Mouse (Mus musculus): Measurements from ENCODE around the gene Gse1.
A peak's percentile ranks its signal among the peaks of the same experiment; 100 is the strongest.

Gene Gse1

DNA sequence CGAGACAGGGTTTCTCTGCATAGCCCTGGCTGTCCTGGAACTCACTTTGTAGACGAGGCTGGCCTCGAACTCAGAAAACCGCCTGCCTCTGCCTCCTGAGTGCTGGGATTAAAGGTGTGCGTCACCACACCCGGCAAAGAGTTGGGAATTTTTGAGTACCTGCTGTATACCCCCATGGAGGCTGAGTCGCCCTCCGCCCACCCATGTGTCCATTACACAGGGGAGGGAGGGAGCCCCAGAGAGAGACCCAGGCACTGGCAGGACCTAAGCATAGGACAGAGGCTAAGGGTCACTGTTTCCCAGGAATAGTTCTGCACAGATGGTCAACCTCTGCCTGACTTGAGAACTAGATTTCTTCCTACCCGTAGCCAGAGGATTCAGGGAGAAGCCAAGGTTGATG is 279.0 kb downstream of the Gse1 start:
- no peak for DNase-seq (ENCODE audit: extremely low read depth, insufficient read length, low spot score)

DNA sequence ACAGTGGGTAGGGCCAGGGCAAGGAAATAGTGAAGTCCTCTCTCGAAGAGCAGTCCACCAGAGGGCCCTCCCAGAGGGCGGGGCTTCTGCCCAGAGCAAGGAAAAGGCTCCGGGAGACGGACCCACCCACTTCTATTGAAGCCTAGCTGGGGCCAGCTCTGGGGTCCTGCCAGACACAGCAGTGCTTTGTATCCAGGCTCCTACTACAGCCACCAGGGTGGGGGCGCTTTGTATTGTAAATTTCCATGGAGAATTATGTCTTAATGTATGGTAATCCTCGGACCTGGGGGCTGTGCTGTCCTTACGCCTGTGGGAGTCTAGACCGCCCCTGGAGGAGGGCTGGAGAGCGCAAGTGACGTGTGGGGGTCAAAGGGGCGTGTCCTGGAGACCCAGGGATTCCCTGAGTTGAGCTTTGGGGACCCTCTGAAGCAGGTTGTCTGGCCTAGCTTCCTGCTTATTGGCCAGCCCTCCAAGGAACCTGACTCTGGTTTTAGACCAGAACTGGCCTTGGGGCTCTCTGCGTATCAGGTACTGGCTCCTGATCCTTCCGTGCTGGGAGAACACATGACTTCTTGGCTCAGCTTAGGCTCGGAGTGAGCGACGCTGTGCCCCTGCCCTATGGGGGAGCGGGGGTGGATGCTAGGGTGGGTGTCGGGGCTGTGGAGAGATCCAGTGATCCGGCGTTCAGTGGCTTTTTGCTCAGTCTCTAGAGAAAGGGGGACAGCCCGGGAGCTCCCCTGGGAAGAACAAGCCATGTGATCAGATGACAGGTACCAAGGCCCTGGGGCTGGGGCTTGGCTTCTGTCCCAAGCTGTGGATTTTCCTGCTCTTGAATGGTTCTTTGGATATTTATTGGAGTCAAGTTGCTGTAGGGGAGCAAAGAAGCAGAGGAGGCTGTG is 281.1 kb downstream of the Gse1 start:
- DNase-seq (ENCODE audit: extremely low read depth, insufficient read length, low spot score), result no peak

DNA sequence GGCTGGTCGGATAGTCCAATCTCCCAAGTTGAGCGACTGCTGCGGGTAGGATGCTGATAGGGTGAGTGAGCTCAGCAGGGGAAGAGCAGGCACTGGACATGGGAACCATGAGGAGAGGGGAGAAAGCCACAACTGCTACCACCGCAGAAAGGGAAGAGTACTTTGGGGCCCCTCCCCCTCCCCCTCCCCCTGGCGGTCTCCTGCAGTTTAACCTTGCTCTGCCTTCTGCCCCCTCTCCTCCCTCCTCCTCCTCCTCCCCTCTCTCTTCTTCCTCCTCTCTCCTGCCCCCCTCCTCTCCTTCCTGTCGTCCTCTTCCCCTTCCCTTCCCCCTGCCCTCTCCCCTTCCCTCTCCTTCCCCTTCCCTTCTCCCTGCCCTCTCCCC is 281.8 kb downstream of the Gse1 start:
- no peak for DNase-seq (ENCODE audit: extremely low read depth, insufficient read length, low spot score)

DNA sequence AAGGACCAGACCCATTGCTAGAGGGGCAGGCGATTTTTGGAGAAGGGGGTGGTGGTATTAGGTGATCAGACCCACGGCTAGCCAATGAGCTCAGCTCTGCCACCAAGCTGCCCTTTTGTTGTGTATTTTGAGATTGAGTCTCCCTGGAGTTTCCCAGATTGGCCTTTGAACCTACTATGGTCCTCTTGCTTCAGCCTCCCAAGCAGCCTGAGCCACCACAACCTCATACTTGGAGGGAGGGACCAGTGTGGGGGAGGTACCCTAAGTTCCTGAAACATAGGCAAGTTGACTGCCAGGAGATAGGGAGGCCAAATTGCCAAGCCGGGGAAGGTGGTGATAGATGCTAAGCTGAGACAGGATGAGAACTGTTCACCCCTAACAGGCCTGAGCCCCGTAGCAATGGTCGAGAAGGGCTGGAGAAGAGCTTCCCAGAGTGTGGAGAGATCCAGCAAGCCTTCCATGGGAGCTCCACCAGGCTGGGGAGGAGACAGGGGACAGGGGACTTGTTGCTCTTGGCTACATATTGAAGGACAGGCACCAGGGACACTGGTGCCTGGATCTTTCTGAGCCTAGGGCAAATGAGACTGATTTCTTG is 282.7 kb downstream of the Gse1 start:
- no peak for DNase-seq (ENCODE audit: extremely low read depth, insufficient read length, low spot score)

DNA sequence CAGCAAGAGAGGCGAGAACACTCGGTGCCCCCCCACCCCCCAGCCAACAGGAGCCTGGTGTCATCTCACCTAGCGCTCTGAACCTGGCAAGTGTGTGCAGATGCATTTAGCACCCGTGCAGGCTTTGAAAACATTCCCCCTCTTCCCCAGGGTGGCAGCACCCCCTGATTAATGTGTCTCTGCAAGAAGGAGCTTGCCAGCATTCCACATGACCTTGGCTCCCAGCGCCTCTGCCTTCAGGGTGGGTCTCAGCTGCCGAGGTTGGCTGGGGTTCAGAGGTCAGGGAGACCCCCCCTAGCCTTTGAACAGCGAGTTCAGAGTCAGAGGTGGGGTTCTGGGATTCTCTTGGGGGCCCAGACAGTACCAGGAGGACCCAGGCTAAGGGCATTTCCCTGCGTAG is 283.5 kb downstream of the Gse1 start:
- DNase-seq (ENCODE audit: extremely low read depth, insufficient read length, low spot score), result no peak

DNA sequence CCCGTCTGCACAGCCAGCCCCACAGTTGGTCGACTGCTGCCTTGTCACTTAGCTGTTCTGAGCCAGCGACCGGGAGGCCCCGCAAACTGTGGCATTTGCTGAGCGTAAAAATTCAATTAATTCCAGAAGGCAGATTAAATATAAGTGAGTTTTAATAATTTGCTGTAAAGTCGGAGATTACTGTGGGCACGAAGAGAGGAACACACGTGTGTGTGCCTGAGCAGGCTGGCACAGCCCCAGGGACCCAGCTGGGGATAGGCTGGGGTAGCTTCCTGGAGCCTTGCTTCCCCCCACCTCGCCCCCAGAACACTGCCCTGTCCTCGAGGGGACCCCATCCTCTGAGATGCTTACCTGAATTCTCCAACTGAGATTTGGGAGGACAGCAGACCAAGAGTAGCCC is 284.1 kb downstream of the Gse1 start:
- no peak for DNase-seq (ENCODE audit: extremely low read depth, insufficient read length, low spot score)

DNA sequence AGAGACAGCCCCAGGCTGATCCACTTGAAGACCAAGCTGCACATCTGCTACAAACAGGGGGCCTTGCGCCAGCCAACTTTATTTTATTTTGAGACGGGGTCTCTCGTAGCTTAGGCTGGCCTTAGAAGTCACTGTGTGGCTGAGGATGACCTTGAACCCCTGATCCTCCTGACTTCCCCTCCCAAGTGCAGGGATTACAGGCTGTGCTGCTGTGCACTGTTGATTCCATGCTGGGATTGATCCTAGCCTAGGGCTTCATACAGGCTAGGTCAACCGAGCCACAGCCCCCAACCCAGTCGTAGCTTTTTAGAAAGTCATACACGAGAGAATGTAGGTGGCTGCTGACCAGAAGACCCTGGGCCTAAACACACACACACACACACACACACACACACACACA is 284.9 kb downstream of the Gse1 start:
- no peak for DNase-seq (ENCODE audit: extremely low read depth, insufficient read length, low spot score)

DNA sequence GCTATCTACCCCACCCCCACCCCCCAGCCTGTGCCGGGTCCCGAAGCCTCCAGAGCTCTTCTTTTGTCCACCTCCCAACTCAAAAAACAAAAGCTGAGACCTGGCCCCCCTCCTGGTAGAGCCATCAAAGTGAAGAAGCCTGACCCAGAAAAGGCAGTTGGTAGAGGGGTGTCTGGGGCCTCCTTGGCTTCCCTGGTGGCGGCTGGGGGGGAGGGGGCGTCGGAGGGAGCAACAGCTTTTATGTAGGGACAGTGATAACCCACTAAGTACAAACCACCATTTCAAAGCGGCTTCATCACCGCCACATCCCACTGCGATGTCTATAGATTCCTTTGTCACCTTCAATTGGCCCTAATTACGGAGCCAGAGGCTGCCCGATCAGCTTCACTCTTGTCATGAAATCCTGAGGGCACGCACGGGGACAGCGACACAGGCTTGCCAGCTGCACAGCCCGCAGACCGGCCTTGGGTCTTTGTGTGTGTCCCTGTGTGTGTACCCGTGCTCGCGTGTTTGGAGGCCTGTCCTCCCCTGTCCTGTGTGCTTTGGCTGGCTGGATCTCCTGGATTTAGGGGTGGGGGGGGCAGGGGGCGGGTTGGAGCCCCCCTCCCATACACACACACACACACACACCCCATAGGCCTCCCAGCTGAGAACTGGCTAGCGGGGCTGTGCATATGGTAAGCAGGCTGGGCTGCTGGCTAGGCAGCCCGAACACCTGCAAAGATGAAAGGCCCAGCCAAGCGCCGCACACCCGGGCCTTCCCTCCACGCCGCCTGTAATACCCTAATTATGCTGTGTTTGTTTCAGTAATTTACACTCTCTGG is 285.6 kb downstream of the Gse1 start:
- DNase-seq (ENCODE audit: extremely low read depth, insufficient read length, low spot score), result no peak

DNA sequence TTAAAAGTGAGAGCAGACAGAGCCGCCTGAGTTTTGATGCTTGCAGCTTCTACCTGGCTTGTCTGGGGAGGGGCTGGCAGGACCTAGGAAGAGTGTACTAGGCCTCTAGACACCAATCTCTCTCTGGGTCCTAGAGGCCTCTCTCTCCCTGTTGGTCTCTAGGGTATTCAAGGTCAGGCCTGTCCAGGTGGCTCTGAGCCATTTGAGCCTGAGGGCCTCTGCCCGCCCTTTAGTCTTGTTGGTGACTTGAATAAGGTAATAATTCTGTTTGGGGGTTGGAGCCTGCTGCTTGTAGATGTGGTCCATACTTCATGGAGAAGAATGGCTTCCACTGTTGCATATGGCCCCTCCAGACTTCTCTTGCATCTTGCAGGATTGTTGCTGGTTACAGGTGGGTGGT is 287.0 kb downstream of the Gse1 start:
- DNase-seq (ENCODE audit: extremely low read depth, insufficient read length, low spot score), result no peak

DNA sequence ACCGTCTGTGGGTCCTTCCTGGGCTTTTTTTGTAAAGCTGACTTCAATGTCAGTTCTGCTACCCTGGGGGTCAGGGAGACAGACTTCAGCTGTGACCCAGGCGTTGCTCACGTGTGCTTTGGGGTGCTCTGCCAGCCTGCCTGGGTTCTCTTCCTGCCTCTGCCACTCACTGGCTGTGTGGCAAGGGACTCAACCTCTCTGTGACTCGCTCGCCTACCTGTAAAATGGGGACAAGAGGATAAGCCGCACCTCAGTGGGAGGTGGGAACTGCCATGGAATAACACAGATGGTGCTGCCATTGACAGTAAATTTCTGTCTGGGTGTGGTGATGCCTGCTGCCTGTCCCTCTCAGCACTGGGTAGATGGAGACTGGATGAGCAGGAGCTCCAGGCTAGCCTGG is 287.4 kb downstream of the Gse1 start:
- no peak for DNase-seq (ENCODE audit: extremely low read depth, insufficient read length, low spot score)

DNA sequence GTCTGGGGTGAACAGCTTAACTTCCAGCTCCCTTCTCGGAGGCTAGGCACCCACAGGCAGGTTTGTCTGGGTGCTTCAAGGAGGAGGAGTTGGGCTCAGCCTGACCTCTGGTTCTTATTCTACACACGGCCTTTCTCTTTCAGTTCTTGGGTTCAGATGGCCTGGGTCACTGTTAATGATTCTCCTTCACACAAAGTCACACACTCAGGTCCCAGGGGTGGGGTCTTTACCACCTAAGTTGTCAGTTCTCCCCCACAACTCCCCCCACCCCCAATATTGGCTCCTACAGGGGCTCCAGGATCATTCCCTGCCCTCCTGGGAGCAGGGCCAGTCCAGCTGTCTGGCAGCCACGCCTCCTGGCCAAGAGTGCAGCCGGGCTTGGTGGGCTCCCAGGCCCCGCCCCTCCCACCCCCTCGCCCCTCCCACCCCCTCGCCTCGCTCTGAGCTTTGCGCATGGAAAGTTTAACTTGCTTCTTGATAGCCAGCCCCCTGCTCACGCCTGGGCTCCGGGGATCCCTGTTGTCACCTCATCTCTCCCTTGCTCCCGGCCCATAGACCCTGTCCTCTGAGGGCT is 288.0 kb downstream of the Gse1 start:
- DNase-seq (ENCODE audit: extremely low read depth, insufficient read length, low spot score), result no peak

DNA sequence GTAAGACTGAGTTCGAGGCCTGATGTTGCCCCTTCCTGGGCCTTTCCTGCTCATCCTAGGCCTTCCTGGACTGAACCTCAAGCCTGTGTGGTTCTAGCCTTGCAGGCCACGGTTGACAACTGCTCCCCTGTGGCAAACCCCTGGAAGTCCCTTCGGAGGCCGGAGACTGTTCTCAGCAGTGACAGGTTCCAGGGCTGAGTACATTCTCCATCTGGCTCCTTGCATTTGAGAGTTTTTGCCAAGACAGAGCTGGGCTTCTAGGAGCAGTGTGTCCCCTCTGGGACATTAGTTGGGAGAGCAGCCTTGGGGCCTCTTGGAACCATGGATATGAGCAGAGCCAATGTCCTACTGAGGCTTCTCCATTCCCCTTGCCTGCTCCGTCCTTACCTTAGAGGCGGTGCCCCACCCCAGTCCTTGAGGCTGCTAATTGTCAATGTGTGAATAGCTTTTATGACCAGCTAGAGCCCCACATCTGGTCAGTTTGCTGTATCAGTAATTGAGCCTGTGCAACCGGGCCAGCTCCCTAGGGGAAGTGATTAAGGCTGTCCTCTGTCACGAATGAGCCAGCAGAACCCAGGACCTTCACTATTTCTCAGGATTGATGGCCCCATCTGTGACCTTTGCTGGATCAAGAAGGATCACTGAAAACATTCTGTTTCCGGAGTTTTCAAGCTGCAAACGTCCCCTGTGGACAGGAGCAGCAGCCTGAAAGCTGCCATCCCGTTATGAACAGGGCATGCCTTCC is 289.6 kb downstream of the Gse1 start:
- no peak for DNase-seq (ENCODE audit: extremely low read depth, insufficient read length, low spot score)

DNA sequence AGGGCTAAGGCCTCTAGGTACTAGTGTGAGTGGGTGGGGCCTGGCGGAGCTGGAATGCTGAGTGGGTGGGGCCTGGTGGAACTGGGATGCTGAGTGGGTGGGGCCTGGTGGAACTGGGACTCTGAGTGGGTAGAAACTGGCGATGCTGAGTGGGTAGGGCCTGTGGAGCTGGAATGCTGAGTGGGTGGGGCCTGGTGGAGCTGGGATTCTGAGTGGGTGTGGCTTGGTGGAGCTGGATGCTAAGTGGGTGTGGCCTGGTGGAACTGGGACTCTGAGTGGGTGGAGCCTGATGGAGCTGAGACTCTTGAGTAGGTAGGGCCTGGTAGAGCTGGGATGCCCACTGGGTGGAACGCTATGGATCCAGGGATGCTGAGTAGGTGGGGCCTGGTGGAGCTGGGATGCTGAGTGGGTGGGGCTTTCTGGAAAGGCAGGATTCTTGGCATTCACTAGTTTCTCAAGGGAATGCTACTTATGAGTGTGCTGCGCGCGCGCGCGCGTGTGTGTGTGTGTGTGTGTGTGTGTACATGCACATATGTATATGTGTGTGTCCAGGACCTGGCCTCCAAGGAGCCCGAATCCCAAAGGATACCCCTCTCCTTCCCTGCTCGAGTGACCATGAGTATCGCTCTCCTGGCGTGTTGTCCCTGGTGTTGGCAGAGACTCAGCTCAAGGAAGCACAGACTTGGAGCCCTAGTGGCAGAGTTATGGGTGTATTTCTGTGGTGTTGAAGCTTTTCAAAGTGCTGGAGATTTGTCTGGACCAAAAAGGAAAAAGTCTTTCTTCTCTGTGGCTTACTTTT is 290.7 kb downstream of the Gse1 start:
- peak; percentile 56 for DNase-seq (ENCODE audit: extremely low read depth, insufficient read length, low spot score)

DNA sequence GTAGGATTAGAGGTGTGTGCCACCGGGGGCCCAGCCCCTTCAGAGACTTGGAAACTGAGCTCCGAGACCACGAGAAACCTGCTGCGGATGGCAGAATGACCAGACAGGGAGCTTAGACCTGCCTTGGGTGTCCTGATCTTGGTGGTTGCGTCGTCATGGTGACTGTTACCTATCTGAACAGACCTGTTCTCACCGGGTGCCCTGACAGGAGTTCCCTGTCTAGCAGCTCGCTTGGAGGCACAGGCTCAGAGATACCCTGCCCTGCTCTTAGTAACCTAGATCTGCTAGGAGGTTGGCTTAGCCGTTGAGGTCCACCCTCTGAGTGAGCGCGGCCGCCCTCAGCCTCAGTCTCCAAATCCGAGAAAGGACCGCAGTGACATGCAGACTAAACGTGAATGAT is 292.0 kb downstream of the Gse1 start:
- DNase-seq (ENCODE audit: extremely low read depth, insufficient read length, low spot score), result no peak

DNA sequence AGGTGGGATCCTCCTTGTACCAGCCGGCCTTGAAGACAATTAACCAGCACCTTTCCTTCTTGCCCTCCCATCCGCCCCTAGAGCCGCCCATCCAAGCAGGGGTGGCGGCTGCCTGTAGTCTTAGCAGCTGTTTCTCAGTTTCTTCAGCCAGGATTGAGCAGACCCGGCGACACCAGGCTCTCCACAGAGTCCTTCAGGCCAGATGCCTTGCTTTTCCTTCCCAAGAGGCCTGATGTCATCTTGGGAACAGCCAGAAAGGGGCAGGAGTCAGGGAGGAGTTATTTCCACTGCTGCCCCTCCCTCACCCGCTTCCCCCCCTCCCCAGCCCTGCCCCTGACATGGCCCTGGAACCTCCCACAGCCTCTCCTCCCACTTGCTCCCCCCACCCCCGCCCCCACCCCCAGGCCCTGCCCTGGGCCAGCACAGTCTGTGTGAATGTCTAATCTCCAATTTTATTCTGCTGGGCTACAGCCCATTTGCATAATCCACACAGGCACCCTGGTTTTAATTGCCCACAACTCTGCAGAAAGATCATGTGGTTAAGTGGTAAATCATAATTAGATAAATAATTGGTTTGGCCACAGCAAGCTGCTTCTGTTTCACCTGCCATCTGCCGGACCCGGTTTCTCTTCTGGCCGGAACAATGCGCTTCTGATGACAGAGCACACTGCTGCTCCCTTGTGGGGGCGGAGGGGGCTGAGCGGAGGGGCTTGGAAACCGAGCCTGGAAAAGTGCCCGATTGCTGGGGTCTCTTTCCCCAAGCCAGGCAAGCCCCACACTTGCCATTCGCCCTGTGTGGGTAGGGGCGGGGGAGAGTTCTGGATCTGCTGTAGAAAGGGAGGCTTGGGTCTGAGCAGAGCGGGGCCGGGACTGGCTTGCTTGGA is 292.7 kb downstream of the Gse1 start:
- no peak for DNase-seq (ENCODE audit: extremely low read depth, insufficient read length, low spot score)

DNA sequence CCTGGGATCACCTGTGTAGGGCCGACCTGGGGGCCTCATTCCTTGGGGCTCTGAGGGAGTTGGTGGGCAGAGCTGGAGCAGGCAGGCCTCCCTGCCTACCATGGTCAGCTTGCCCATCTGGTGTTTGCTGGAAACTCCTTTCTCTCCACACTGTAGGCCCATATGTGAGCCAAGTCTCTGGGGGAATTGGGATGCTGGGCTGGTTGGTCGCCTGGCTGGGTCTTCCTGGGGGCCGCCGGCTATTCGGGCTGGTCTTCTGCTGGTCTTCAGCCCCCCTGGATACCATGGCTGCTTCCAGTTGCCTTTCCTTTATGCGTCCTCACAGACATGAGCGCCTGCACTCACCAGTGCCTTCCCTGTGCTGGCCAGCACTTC is 293.3 kb downstream of the Gse1 start:
- DNase-seq (ENCODE audit: extremely low read depth, insufficient read length, low spot score), result no peak

DNA sequence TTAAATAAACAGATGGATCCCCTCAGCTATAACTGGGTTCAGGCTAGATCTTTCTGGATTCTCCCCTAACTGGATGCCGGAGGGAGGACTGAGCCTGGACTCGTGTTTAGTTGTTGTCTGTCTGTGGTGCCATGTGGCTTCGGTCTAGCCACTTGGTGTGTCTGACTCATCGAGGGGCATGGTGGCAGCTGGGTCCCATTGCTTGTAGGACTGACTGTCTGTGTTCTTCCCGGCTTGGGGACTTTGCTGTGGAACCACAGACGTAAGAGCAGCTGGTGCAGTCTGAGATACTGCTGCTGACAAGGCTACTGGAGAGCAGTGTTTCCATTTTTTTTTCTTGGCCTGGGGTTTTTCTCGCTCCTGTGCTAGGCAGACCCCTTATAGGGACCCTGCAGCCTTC is 295.4 kb downstream of the Gse1 start:
- no peak for DNase-seq (ENCODE audit: extremely low read depth, insufficient read length, low spot score)

DNA sequence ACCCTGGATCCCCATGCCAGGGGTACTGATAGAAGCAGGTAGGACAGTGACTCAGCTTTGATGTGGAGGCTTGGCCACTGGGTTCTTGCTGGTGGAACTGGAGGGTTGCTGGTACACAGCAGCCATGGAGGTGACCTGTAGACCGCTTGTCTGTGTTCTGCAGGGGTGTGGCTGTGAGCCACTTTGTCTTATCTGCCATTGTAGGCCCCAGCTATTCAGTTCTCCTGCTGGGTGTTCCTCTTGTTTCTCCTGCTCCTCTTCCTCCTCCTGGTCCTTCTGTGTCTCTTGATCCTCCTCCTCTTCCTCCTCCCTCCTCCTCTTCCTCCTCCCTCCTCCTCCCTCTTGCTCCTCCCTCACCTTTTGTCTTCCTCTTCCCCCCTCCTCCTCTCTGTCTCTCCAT is 296.9 kb downstream of the Gse1 start:
- no peak for DNase-seq (ENCODE audit: extremely low read depth, insufficient read length, low spot score)

DNA sequence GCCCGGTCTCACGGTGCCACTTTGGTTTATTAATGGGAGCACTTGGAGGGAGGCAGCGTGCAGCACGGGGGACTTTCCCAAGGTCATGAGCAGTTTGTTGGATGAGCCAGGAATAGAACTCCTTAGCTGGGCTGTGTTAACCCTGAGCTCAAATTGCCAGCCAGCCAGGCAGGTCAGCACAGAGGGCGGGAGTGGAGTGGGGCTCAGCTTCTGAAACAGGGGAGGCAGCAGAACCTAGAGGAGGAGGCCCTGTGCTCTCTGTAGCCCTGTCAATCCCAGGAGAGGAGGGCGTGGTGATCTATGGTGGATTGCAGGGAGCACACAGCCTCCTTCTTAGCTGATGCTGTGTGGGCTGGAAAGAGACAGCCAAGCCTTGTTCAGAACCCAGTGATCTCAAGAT is 297.6 kb downstream of the Gse1 start:
- DNase-seq (ENCODE audit: extremely low read depth, insufficient read length, low spot score), result no peak

All from 3134 (cell line).